Mouse (Mus musculus) frontal cortex, adult (tissue): ENCODE data around the gene Ncf4.
A peak's percentile ranks its signal among the peaks of the same experiment; 100 is the strongest.

ENCODE experiments used
- ATAC-seq: cut with Nextera tagmentation; 2 replicates; pipeline ENCODE4 v1.9.2; 2017; ENCODE audit warnings: mild to moderate bottlenecking, moderate library complexity, mixed read lengths; ENCODE audit not compliant: low TSS enrichment

The Ncf4 gene

GRCm38 (mm10) chr15:78244695-78245492 lies at the start of gene Ncf4:
Ncf4 (plus strand) TSS chr15:78244801.
- ATAC-seq = no peak

GRCm38 (mm10) chr15:78195096-78195880 lies 49.3 kb upstream of the Ncf4 start:
- peak; percentile 72 for ATAC-seq

GRCm38 (mm10) chr15:78204053-78204847 lies 40.4 kb upstream of the Ncf4 start:
- ATAC-seq = 0 out of 2 replicates have a peak, but pooled peaks have one; percentile 18

GRCm38 (mm10) chr15:78205192-78205591 lies 39.4 kb upstream of the Ncf4 start:
- ATAC-seq = peak; percentile 50; the same call in 1 of the 2 replicates

GRCm38 (mm10) chr15:78206312-78206711 lies 38.3 kb upstream of the Ncf4 start, which contains the start of gene Pvalb:
Pvalb (minus strand) TSS chr15:78206400.
- ATAC-seq = no peak

- no peak for ATAC-seq
Observed at GRCm38 (mm10) chr15:78210203-78210602, 34.4 kb upstream of the Ncf4 start.

- no peak for ATAC-seq
Observed at GRCm38 (mm10) chr15:78211367-78211766, 33.2 kb upstream of the Ncf4 start.

- ATAC-seq = no peak
Observed at GRCm38 (mm10) chr15:78215269-78215668, 29.3 kb upstream of the Ncf4 start.

GRCm38 (mm10) chr15:78227816-78228215 lies 16.8 kb upstream of the Ncf4 start:
- no peak for ATAC-seq

GRCm38 (mm10) chr15:78231346-78232331 lies 13.0 kb upstream of the Ncf4 start:
- ATAC-seq = peak; percentile 27; the same call in 1 of the 2 replicates

GRCm38 (mm10) chr15:78234823-78235509 lies 9.6 kb upstream of the Ncf4 start:
- ATAC-seq = no peak

GRCm38 (mm10) chr15:78239453-78239852 lies 5.1 kb upstream of the Ncf4 start:
- 0 out of 2 replicates have a peak, but pooled peaks have one; percentile 34 for ATAC-seq

- ATAC-seq = no peak
Observed at GRCm38 (mm10) chr15:78239956-78240617, 4.5 kb upstream of the Ncf4 start.

GRCm38 (mm10) chr15:78241335-78241734 lies 3.3 kb upstream of the Ncf4 start:
- no peak for ATAC-seq

GRCm38 (mm10) chr15:78243061-78243460 lies 1.5 kb upstream of the Ncf4 start:
- ATAC-seq = no peak

- ATAC-seq = peak; percentile 50
Observed at GRCm38 (mm10) chr15:78243774-78244173, 827 bp upstream of the Ncf4 start.

- no peak for ATAC-seq
Observed at GRCm38 (mm10) chr15:78246143-78247116, 1.8 kb downstream of the Ncf4 start.

- no peak for ATAC-seq
Observed at GRCm38 (mm10) chr15:78247659-78248058, 3.1 kb downstream of the Ncf4 start.
